Mouse (Mus musculus): ENCODE data around the gene Bcl11b. TPM values are rescaled to one million over a fixed set of nuclear protein-coding genes. Genes with fewer than 3 reads are reported as not detected.

The Bcl11b gene
- total RNA-seq, 2 experiments from 2014 or later: 131 to 149 TPM

- DNase-seq (ENCODE audit: extremely low spot score in 1 of 2, low spot score in 1 of 2): no peak
Observed at GRCm38 (mm10) chr12:107942100-107942499, 61.3 kb downstream of the Bcl11b start.

DNA sequence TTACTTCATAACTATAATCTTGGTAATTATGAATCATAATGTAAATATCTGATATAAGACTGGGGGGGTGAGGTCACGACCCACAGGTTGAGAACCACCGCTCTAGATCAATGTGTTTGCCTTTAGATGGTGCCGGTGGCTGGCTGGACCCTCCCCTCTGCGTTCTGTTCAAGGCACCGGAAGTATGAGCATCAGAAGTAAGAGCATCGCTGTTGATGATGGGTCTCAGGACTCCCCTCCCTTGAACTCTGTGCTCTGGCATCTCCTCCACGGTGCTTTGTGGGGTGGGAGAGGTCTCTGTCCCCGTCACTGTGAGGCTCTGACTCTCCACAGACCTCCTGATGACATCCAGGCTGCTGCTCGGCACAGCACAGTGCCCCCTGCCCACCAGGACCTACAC lies 62.6 kb downstream of the Bcl11b start:
- no peak for DNase-seq (ENCODE audit: extremely low spot score in 1 of 2, low spot score in 1 of 2)

GRCm38 (mm10) chr12:107939177-107939576 lies 64.2 kb downstream of the Bcl11b start:
- DNase-seq (ENCODE audit: extremely low spot score in 1 of 2, low spot score in 1 of 2): no peak

- no peak for DNase-seq (ENCODE audit: extremely low spot score in 1 of 2, low spot score in 1 of 2)
Observed at GRCm38 (mm10) chr12:107936972-107937371, 66.4 kb downstream of the Bcl11b start.

DNA sequence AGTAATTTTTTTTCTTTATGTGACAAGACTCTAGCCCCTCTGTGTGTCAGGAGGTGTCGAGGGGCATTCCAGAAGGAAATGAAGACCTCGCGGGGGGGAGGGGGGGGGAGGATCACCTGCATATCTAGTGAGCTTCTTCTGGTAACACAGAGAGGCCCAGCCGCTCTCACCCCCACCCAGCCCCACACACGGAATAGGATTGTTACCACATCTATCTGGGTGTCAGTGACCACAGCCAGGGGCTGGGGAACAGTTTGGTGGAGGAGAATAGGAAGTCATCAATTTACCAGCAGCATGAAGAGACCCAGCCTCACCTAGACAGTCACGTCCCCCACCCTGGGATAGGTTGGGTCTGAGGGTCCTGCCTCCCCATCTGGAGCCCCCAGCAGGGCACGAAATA lies 67.0 kb downstream of the Bcl11b start:
- no peak for DNase-seq (ENCODE audit: extremely low spot score in 1 of 2, low spot score in 1 of 2)

DNA sequence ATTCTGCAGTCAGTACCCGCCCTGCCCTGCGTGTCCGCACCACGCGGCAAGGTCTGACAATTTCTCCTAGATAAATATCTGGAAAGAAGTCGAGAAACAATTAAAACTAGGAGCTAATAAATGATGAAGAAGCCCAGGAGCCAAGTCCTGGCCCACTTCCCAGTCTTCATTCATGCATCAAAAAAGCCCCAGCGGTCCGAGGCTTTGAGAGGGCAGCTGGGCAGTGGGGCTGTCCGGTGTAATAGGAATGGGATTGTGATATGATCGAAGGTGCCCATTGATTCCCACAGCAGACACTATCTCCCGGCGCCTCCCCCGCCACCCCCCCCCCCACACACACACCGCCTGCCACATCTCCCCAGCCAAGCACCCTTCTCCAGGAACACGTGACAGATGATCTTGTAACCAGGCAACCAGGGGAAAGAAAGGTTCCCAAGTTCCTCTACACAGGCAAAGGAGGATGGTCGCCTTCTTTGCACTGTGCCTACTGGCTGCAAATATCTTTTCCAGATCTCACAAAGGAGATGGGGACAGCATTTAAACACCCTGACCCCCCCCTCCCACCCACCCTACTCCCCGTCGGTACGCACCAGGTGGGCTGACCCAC lies 68.5 kb downstream of the Bcl11b start:
- no peak for DNase-seq (ENCODE audit: extremely low spot score in 1 of 2, low spot score in 1 of 2)

DNA sequence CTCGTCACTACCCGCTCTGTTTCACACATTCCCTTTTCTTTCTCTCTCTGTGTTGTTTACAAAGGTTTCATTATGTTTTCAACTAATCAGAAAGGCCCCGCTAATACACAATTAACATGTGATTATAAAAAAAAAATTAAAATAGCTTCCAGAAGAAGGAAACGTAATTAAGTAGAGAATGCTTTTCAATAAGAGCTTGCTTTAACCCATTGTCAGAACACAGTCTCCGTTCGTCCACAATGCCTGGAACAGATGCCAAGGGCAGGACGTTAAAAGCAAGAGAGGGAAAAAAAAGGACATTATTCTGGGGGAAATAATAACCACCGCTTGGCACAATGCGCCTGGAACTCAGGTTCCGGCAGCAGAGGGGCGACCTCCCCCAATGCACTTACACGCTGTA lies 71.3 kb downstream of the Bcl11b start:
- DNase-seq (ENCODE audit: extremely low spot score in 1 of 2, low spot score in 1 of 2): no peak

GRCm38 (mm10) chr12:107931476-107931875 lies 71.9 kb downstream of the Bcl11b start:
- DNase-seq (ENCODE audit: extremely low spot score in 1 of 2, low spot score in 1 of 2): no peak

DNA sequence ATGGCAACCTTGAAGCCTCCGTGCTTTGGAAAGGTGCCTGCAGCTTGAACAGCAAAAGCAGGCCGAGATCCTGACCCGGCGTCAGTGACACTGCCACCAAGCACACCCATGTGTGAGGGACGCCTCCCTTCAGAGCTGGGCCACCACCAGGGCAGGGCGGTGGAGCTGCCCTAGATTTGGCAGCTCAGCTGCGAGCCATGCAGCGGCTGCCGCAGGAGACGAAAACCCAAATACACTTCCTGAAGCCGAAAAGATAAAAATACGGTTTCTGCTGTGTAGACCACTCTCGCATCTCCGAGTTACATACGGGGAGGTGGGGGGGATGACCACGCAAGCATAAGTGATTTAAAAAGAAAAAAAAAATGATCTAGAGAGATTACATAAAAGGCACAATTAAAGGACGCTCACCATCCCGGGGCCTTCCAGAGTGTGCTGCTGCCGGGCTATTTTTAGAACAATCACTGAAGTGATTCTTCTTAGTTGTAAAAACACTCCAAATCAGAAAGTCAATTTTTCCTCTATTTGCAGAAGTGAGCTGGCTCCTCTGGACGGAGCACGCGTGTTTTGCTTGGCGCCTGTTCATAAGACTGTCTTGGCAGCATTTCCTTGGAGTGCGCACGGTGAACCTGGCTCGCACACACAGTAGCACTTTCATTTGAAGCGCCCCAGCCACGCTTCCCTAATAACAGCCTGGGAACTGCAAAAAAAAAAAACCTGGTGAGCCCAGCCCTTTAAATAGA lies 72.6 kb downstream of the Bcl11b start:
- peak in 1 of 2 experiments; percentile 49 for DNase-seq (ENCODE audit: extremely low spot score in 1 of 2, low spot score in 1 of 2)

DNA sequence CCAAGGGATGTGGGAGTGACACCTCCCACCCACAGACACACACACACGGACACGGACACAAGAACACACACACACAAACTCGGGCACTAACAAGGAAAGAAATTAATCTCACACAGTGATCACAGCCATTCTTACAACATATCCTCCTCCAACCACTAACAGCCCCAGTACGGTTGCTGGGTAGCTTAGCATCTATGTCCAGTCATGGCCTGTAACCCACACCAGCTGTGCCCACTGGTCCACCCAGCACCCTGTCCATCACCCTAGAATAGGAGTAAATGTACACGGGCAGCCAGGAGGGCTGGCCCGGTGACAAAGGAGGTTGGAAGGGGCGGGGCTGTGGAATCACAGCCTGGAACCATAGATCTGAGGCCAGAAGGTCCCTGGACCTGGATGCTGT lies 74.5 kb downstream of the Bcl11b start:
- DNase-seq (ENCODE audit: extremely low spot score in 1 of 2, low spot score in 1 of 2): no peak

DNA sequence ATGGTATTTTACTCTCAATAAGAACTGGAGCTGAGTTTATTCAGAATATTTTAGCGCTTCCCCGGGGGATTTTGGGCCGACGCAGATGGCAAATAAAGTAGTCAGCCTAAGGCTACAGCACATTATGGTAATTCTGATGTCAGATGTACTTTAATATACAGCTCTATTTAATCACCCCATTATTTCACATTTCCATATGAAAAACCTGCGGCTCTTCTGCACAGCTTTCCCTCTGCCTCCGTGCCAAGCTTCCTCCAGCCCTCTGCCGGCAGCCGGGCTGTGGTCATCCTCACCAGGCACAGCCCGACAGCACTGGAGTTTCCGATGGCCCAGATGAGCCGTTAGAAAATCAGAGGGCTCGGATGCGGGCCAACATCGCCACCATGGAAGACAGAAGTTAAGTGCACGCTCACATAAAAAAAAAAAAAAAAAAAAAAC lies 74.9 kb downstream of the Bcl11b start:
- peak in 1 of 2 experiments; percentile 46 for DNase-seq (ENCODE audit: extremely low spot score in 1 of 2, low spot score in 1 of 2)

- DNase-seq (ENCODE audit: extremely low spot score in 1 of 2, low spot score in 1 of 2): no peak
Observed at GRCm38 (mm10) chr12:107927961-107928431, 75.4 kb downstream of the Bcl11b start.

GRCm38 (mm10) chr12:107926074-107926855 lies 77.1 kb downstream of the Bcl11b start:
- DNase-seq (ENCODE audit: extremely low spot score in 1 of 2, low spot score in 1 of 2): no peak

DNA sequence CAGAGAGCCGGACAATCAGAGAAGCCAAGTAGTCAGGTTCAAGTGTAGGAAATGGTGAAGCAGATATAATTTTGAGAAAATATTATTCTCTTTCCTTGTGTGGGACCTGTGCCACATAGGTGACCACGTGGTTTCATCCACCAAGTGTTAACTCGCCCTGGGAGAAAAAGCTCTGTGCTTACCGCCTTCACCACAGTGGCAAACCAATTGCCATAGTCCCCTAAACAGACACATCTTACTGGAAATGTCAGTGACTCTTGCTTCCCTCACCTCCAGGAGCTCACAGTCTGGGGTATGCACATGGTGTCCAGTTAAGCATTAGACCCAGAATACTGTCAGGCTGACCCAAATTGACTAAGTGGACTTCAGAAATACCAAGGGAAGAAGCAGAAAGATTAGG lies 78.7 kb downstream of the Bcl11b start:
- no peak for DNase-seq (ENCODE audit: extremely low spot score in 1 of 2, low spot score in 1 of 2)

- no peak for DNase-seq (ENCODE audit: extremely low spot score in 1 of 2, low spot score in 1 of 2)
Observed at GRCm38 (mm10) chr12:107923963-107924362, 79.4 kb downstream of the Bcl11b start.

DNA sequence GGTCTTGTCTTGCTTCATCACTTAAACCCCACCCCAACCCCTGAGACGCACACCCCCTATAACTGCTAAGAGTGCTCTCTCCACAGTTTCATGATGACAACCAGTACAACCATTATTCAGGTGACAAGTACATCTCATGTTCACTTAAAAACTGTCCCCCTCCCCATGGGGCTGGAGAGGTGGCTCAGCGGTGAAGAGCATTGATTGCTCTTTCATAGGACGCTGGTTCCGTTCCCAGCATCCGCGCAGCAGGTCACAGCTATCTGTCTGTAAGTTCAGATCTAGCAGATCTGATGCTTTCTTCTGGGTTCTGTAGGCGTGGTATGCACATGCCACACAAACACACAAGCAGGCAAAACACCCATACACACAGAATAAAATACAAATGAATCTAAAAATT lies 81.2 kb downstream of the Bcl11b start:
- no peak for DNase-seq (ENCODE audit: extremely low spot score in 1 of 2, low spot score in 1 of 2)

DNA sequence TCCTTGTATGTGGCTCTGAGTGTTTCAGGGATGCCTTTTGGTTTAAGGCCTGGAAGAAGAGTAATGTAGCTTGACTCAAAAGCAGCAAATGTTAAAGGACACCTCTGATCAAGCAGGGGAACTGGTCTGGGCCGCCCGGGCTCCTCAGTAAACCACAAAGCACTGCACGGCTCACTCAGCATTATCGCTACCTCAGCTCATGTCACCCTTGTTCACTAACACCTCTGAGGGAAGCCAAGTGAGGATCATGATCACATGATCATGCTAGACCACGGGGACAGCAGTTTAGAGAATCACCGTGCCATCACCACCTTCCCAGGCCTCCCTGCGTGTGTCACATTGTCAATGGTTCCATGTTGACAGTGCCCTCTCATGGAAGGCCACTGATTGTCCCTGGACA lies 81.8 kb downstream of the Bcl11b start:
- DNase-seq (ENCODE audit: extremely low spot score in 1 of 2, low spot score in 1 of 2): no peak

DNA sequence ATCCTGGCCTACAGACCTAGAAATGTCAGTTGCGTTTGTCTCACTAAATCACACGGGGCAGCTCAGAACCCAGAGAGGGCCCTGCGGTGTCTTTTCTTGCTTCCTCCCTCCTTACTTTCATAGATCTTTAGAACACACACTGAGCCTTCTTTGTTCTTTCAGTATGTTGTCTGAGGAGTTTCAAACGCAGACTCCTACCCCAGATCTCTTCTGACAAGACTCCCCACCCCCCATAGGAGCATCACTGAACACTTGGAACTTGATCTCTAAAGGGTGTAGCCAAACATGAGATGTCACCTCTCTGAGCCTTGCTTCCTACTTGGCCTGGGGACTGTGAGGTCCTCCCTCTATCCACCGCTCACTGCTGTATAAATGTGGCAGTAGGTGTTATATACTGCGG lies 82.2 kb downstream of the Bcl11b start:
- no peak for DNase-seq (ENCODE audit: extremely low spot score in 1 of 2, low spot score in 1 of 2)

DNA sequence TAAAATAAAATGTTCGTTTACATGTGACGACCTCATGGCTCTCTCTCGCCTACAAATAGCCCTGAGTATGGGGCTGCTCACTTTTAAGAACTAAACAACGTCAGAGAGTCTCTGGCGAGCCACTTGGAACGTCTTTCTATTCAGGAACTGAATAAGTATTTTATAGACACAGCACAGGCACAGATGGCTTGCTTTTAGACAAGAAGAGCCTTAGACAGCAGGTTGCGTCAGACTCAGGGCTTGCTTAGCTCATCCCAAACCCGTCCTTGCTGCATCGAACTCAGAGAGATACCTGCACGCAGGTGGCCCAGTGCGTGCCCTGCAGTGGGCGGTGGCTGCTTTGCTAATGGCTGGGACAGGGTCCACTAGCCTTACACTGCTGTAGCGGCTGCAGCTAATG lies 82.7 kb downstream of the Bcl11b start:
- DNase-seq (ENCODE audit: extremely low spot score in 1 of 2, low spot score in 1 of 2): no peak

GRCm38 (mm10) chr12:107920076-107920475 lies 83.3 kb downstream of the Bcl11b start:
- DNase-seq (ENCODE audit: extremely low spot score in 1 of 2, low spot score in 1 of 2): no peak

GRCm38 (mm10) chr12:107918779-107919178 lies 84.6 kb downstream of the Bcl11b start:
- no peak for DNase-seq (ENCODE audit: extremely low spot score in 1 of 2, low spot score in 1 of 2)
